Mouse (Mus musculus) mouse trophoblast stem cell (cell line): ENCODE data around the gene Hmga1.

ENCODE experiments used
- in situ Hi-C, 2 experiments: fragments of 300-500 bp; cut with MseI, MboI; formaldehyde crosslinking; loops; 2 replicates in 1 of 2; 3 replicates in 1 of 2; pipeline ENCODE4 v1.15.1; 2025

Hmga1 gene

GRCm38 (mm10) chr17:27556315-27557011, at the start of gene Hmga1:
Hmga1 (plus strand) TSS chr17:27556497.
- in situ Hi-C loops, result no loop called here

- in situ Hi-C loops, result no loop called here
Measured at GRCm38 (mm10) chr17:27506871-27507590, 49.3 kb upstream of the Hmga1 start.

GRCm38 (mm10) chr17:27507591-27507945, 48.7 kb upstream of the Hmga1 start:
- in situ Hi-C loops, result no loop called here

GRCm38 (mm10) chr17:27508002-27508401, 48.3 kb upstream of the Hmga1 start:
- in situ Hi-C loops, result no loop called here

GRCm38 (mm10) chr17:27508513-27508912, 47.8 kb upstream of the Hmga1 start:
- in situ Hi-C loops, result no loop called here

GRCm38 (mm10) chr17:27509056-27509455, 47.2 kb upstream of the Hmga1 start:
- in situ Hi-C loops, result no loop called here

GRCm38 (mm10) chr17:27510258-27511124, 45.8 kb upstream of the Hmga1 start:
- in situ Hi-C loops, result no loop called here

GRCm38 (mm10) chr17:27511125-27511735, 45.1 kb upstream of the Hmga1 start:
- in situ Hi-C loops, result no loop called here

GRCm38 (mm10) chr17:27511865-27512618, 44.3 kb upstream of the Hmga1 start:
- in situ Hi-C loops, result no loop called here

GRCm38 (mm10) chr17:27512619-27513161, 43.6 kb upstream of the Hmga1 start:
- in situ Hi-C loops, result no loop called here

GRCm38 (mm10) chr17:27513279-27513915, 42.9 kb upstream of the Hmga1 start:
- in situ Hi-C loops, result no loop called here

GRCm38 (mm10) chr17:27513916-27514762, 42.2 kb upstream of the Hmga1 start:
- in situ Hi-C loops, result no loop called here

GRCm38 (mm10) chr17:27518296-27518695, 38.0 kb upstream of the Hmga1 start:
- in situ Hi-C loops, result no loop called here

- in situ Hi-C loops, result no loop called here
Measured at GRCm38 (mm10) chr17:27518700-27519595, 37.3 kb upstream of the Hmga1 start.

GRCm38 (mm10) chr17:27520557-27520956, 35.7 kb upstream of the Hmga1 start:
- in situ Hi-C loops, result no loop called here

- in situ Hi-C loops, result no loop called here
Measured at GRCm38 (mm10) chr17:27521303-27521702, 35.0 kb upstream of the Hmga1 start, which contains the start of gene Grm4. Grm4 (minus strand) TSS chr17:27521403.

GRCm38 (mm10) chr17:27523121-27523520, 33.2 kb upstream of the Hmga1 start:
- in situ Hi-C loops, result no loop called here

- in situ Hi-C loops, result no loop called here
Measured at GRCm38 (mm10) chr17:27527188-27527587, 29.1 kb upstream of the Hmga1 start.
